Comparison of ENCODE assay signal across 11 mouse cellular contexts in the genomic region with DNA sequence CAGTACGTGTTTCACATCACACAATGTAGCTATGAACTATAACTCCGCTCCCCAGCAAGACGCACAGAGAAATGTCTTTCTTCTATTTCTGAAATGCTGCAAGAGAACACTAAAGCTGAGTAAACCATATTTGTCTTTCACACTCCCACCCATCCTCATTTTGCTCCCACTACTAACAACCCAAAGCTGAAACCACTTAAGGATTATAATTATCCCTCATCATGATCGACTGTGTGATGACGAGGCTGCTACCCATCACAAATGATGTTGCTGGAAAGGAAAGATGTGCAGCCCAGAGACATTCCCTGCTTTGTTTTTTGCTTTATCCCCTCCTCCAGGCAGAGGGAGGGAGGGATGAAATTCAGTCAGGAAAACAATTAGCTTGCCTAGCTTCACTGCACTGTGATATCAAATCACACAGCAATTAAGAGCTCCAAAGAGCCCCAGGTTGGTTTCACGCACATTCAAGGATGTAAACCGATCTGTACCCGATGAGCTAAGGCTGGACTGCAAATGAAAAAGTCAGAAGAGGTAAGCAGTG.
DNase-seq lines count a peak whose midpoint lies in the region; ATAC-seq lines count a peak whose summit lies in the region.
"Had no signal": no experiment of that assay in that cellular context is flagged by ENCODE, and none has a peak within 500 bp of the region (broad histone marks: within the 10 kb centered on the region; RNA-seq: fewer than 3 reads in every experiment).

No protein-coding gene starts in this region.

- no peak overlapping the region for H3K4me3 ChIP-seq in neural tube, embryonic 11.5 days (ENCODE audit: low read depth, low read length)
- H3K4me3 ChIP-seq: liver, embryonic 13.5 days; myocyte had no signal

- intact Hi-C loops in left cerebral cortex, postnatal 36 days (cut with DNase I): loop anchor here (5.0 kb wide), 1 partner anchor 184 kb away; a partner anchor contains a TSS
- intact Hi-C loops in heart, postnatal 14 days (cut with DNase I): no loop called here

- H3K4me1 ChIP-seq in neural tube, embryonic 11.5 days (ENCODE audit: control insufficient read depth, insufficient read depth, low read length): no peaks in the 10 kb centered on the region
- H3K4me1 ChIP-seq: liver, embryonic 13.5 days had no signal

- H3K9me3 ChIP-seq in neural tube, embryonic 11.5 days (ENCODE audit: control insufficient read depth, low read length): no peaks in the 10 kb centered on the region
- H3K9me3 ChIP-seq: liver, embryonic 13.5 days had no signal

- no peaks in the 10 kb centered on the region for H3K36me3 ChIP-seq in neural tube, embryonic 11.5 days (ENCODE audit: control insufficient read depth, insufficient read depth, low read length)
- H3K36me3 ChIP-seq: liver, embryonic 13.5 days had no signal

- 32% methylated on average over 8 of the region's 8 CpGs for WGBS in neural tube, embryonic 11.5 days

- DNase-seq in neural tube, embryonic 11.5 days (ENCODE audit: low spot score): peak; percentile 24
- DNase-seq in neural tube, embryonic 10.5 days (ENCODE audit: extremely low spot score, low spot score): no peak
- peak; percentile 6 to 9 for DNase-seq in frontal cortex, postnatal 25 days (ENCODE audit: low spot score in 2 of 2)
- peak; percentile 32 to 35 for DNase-seq in left cerebral cortex, postnatal 36 days (ENCODE audit: low spot score in 2 of 2)
- no peak for DNase-seq in heart, postnatal 14 days
- no peak for DNase-seq in gastrocnemius, adult 8-10 months (ENCODE audit: low spot score in 2 of 2)
- no peak for DNase-seq in liver
- DNase-seq: liver, embryonic 13.5 days; thymus, adult 2 months had no signal

- no peaks in the 10 kb centered on the region for H3K27me3 ChIP-seq in neural tube, embryonic 11.5 days (ENCODE audit: control insufficient read depth, insufficient read depth, low read length)
- H3K27me3 ChIP-seq: liver, embryonic 13.5 days had no signal

- no peak overlapping the region for H3K4me2 ChIP-seq in neural tube, embryonic 11.5 days (ENCODE audit: low read depth)
- H3K4me2 ChIP-seq: liver, embryonic 13.5 days had no signal

- no peak overlapping the region for H3K9ac ChIP-seq in neural tube, embryonic 11.5 days (ENCODE audit: low read length)
- H3K9ac ChIP-seq: liver, embryonic 13.5 days had no signal

- no peak overlapping the region for H3K27ac ChIP-seq in neural tube, embryonic 11.5 days (ENCODE audit: low read depth, low read length)
- H3K27ac ChIP-seq: liver, embryonic 13.5 days had no signal

- peak; percentile 15; the same call in 1 of the 2 replicates for ATAC-seq in neural tube, embryonic 11.5 days (ENCODE audit: insufficient read depth, low FRiP score, low TSS enrichment)
- no peak for ATAC-seq in activated CD4-positive, CD25-positive, alpha-beta regulatory T cell, adult 4 months

Comparison
In these comparisons a context has a peak if more than half of its experiments do, and no peak if none do; other contexts are left out.
1. DNase-seq: peak in neural tube, embryonic 11.5 days (single experiment), frontal cortex, postnatal 25 days (2 of 2) and left cerebral cortex, postnatal 36 days (2 of 2); none in neural tube, embryonic 10.5 days (single experiment), heart, postnatal 14 days (0 of 2), gastrocnemius, adult 8-10 months (0 of 2) and liver (single experiment).